Mouse (Mus musculus) gastrocnemius, postnatal 14 days (tissue): ENCODE measurements around the gene Stx3. TPM values are rescaled to one million over a fixed set of nuclear protein-coding genes. Genes with fewer than 3 reads are reported as not detected.

Experiments
- DNase-seq: peaks from one replicate; pipeline ENCODE4 v3.0.0; 2021; ENCODE audit warnings: mixed read lengths
- intact Hi-C: fragments of 180-260 bp; cut with DNase I; formaldehyde crosslinking; loops from one replicate; pipeline ENCODE4 v1.15.1; 2025; ENCODE audit warnings: low total_unique reads
- total RNA-seq, 2 experiments: library from RNA; stranded (reverse); gene quantifications; 2 replicates each; pipeline ENCODE4 v1.2.3; 2021

The Stx3 gene
- total RNA-seq, 2 experiments from 2014 or later, result 1.6 to 3.0 TPM

GRCm38 (mm10) chr19:11747298-11747697, 71.9 kb downstream of the Stx3 start, which contains the start of gene Gif:
Gif (plus strand) TSS chr19:11747554.
- intact Hi-C loops, result no loop called here
- DNase-seq, result no peak

DNA sequence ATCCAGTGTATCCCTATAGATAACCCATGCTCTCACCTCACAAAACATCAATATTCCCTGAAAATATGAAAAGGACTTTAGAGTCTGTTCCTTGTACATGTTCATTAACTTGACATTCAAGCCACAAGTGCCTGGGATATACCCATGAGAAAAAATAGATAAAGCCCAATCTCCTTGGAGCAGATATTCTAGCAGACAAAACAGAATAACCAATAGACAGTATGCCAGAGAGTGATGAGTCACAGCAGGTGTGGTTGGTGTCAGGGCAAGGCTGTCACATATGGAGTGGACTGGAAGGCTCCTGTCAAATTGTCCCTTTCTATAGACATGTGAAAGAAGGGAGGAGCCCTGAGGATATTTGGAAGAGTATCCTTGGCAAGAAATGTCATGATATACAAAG, 73.5 kb downstream of the Stx3 start:
- DNase-seq, result no peak
- intact Hi-C loops, result no loop called here

DNA sequence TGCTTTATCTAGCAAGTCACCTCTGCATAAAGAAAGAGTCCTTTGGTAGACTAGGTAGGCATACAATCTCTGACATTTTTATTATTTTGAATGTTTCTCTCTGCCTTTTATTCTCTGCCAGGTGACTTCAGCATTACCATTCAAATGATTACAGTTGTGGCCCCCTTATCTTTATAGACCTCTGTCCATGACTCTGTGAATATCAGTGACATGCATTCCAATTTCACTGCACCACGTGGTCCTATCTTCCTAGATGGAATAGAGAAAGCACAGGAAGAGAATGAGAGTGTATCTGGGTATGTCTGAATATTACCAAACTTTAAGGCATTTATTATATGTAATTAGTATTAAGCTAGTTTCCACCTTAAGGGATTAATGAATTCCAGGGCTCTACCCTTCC, 82.7 kb downstream of the Stx3 start:
- intact Hi-C loops, result no loop called here
- DNase-seq, result no peak

DNA sequence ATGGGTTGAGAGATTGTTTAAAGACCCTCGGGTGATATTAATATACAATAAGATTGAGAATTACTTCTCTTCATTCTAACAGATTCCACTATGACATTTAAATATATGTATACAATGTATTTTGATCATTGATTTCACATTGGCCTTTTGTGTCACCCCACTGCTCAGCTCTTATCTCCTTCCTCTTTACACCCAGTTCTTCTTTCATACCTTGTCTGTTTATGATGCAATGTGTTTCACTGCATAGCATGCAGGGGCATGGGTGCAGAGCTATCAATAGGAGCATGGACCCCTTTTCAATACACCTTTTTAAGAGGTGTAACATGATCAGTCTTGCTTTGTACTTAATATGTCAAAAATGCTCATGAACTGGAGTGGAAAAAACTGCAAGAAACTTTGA, 88.9 kb downstream of the Stx3 start:
- DNase-seq, result no peak
- intact Hi-C loops, result no loop called here

DNA sequence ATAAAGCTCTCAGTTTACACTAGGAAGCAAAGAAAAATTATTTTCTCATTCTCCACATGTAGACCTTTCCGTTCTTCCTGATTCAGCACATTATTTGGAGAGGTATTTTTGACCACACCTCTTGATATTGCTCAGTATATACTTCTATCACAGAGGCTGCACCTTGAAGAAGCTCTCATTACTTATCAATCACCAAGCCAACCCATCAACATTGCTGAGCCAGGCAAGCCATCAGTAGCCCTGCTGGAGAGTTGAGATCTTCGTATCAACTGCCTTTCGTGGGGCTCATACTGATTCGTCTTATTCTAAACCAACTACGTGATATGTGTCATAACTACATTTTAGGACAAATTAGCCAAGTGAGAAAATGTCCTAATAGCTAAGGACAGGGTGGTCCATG, 91.9 kb downstream of the Stx3 start:
- DNase-seq, result no peak
- intact Hi-C loops, result no loop called here

DNA sequence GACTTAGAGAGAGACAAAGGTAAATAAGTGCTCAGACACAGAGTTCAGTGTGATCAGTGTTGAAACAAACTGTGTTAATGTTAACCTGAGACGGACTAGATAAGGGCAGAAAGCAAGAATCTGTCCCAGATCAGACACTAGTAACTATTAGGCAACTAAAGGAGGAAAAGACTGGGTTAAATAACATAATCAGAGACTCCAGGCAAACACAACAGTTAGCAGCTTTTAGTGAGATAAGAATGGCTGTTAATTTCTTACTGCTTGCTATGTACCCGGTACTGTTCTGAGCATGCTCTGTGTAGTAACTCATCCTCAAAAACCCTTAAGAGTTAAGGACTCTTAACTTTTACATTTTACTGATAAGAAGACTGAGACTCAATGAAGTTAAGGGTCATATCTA, 93.3 kb downstream of the Stx3 start:
- no peak for DNase-seq
- intact Hi-C loops, result no loop called here

Other genes starting within 250 kb of the Stx3 start
- 1 to 10 TPM; 1.5 to 2.3 TPM for gene Ms4a6d, start 214.6 kb downstream of the Stx3 start, total RNA-seq
- under 1 TPM; 0.27 to 0.29 TPM for gene Ms4a2, start 195.7 kb downstream of the Stx3 start, total RNA-seq
- gene Ms4a3, start 178.6 kb downstream of the Stx3 start, total RNA-seq, result not detected
- gene Oosp2, start 158.8 kb downstream of the Stx3 start, total RNA-seq, result not detected
- not detected for gene Oosp1, start 128.3 kb downstream of the Stx3 start, total RNA-seq
- not detected for gene Oosp3, start 122.3 kb downstream of the Stx3 start, total RNA-seq
- gene Gif, start 71.8 kb downstream of the Stx3 start, total RNA-seq, result not detected
- gene Mrpl16, start 49.0 kb downstream of the Stx3 start, total RNA-seq, result 10 to 100 TPM; 48.9 to 53.2 TPM
- not detected for gene Olfr1417, start 19.8 kb upstream of the Stx3 start, total RNA-seq
- not detected for gene Olfr1418, start 41.7 kb upstream of the Stx3 start, total RNA-seq
- gene Olfr1419, start 55.7 kb upstream of the Stx3 start, total RNA-seq, result not detected
- gene Olfr1420, start 67.2 kb upstream of the Stx3 start, total RNA-seq, result not detected
- gene Patl1, start 93.0 kb upstream of the Stx3 start, total RNA-seq, result 10 to 100 TPM; 21.0 to 22.8 TPM
- 10 to 100 TPM; 70.8 to 71.5 TPM for gene Osbp, start 146.5 kb upstream of the Stx3 start, total RNA-seq
- gene Olfr1423, start 221.9 kb upstream of the Stx3 start, total RNA-seq, result not detected
- not detected for gene Olfr1424, start 243.3 kb upstream of the Stx3 start, total RNA-seq